Mouse (Mus musculus): ENCODE measurements at regions not wholly inside any gene's neighbourhood (a gene's known extent, or its start where the extent isn't known, plus 50 kb on each side); places are given as distances from the start of the nearest gene placed in this dataset.

DNA sequence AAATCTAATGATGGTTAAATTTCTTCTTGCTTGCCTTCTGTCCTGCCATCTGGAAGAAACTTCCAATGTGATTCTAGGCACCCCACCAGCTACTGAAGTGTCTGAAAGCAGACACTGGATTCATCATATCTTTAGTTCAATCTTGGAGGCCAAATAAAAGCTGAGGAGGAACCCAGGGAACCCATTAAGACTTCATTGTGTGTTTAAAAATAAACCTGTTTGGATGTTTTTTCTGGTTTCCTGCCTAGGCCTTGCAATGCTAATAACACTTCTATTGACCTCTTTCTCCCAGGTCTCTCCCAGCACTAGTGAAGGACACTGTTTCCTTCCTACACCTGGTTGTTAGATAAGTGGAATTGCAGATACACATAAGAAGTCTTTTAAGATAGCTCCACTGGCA is 545.6 kb downstream of the Col12a1 start:
- no peaks in the 10 kb centered on the region for H3K9me3 ChIP-seq
- no peak overlapping the region for H3K4me2 ChIP-seq (replicated peaks)
- H3K36me3 ChIP-seq: no peaks in the 10 kb centered on the region
- no peak overlapping the region for H3K4me3 ChIP-seq (replicated peaks)
- ATAC-seq: no peak
- no peaks in the 10 kb centered on the region for H3K4me1 ChIP-seq (replicated peaks)
- H3K9ac ChIP-seq (replicated peaks): no peak overlapping the region
- no peak overlapping the region for H3K27ac ChIP-seq
- H3K27me3 ChIP-seq: no peaks in the 10 kb centered on the region

DNA sequence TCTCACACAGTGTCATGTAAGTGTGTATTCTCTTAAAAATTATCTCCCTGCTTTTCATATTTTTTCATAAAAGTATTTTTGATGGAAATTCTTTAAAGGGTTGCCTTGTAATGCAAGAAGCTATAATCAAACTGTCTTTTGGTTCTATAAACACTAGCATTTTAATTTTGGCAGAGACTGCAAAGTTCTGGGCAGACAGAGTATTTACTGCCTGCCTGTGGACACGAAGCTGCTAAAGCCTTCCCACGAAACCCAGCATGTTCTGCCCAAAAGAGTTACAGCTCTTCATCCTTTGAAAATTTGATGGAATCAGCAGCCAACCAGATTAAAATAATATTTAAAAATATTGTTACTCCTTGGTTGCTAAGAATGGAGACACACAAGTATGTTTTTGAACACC is 538.7 kb downstream of the Col12a1 start:
- no peak for ATAC-seq
- H3K9ac ChIP-seq (replicated peaks): no peak overlapping the region
- no peak overlapping the region for H3K27ac ChIP-seq
- H3K4me2 ChIP-seq (replicated peaks): no peak overlapping the region
- no peak overlapping the region for H3K4me3 ChIP-seq (replicated peaks)
- H3K36me3 ChIP-seq: no peaks in the 10 kb centered on the region
- H3K27me3 ChIP-seq: no peaks in the 10 kb centered on the region
- H3K9me3 ChIP-seq: no peaks in the 10 kb centered on the region
- H3K4me1 ChIP-seq (replicated peaks): no peaks in the 10 kb centered on the region
- 84% methylated on average over 2 of the region's 2 CpGs for WGBS

DNA sequence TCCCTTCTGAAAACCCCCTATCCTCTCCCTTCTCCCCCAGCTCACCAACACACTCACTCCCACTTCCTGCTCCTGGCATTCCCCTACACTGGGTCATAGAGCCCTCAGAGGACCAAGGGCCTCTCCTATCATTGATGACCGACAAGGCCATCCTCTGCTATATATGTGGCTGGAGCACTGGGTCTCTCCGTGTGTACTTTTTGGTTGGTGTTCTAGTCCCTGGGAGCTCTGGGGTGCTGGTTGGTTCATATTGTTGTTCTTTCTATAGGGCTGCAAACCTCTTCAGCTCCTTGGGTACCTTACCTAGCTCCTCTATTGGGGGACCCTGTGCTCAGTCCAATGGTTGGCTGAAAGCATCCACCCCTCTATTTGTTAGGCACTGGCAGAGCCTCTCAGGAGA is 523.2 kb downstream of the Col12a1 start:
- Histone ChIP-seq H3K9ac (replicated peaks) (no peak overlapping the region), H3K36me3 (no peaks in the 10 kb centered on the region), H3K4me1 (replicated peaks) (no peaks in the 10 kb centered on the region), H3K9me3 (peaks cover 3% of the 10 kb centered on the region; the same call in 1 of the 2 replicates), H3K4me3 (replicated peaks) (no peak overlapping the region), H3K27me3 (no peaks in the 10 kb centered on the region), H3K27ac (no peak overlapping the region), H3K4me2 (replicated peaks) (no peak overlapping the region)
- no peak for ATAC-seq
- 100% methylated on average over 2 of the region's 2 CpGs for WGBS

DNA sequence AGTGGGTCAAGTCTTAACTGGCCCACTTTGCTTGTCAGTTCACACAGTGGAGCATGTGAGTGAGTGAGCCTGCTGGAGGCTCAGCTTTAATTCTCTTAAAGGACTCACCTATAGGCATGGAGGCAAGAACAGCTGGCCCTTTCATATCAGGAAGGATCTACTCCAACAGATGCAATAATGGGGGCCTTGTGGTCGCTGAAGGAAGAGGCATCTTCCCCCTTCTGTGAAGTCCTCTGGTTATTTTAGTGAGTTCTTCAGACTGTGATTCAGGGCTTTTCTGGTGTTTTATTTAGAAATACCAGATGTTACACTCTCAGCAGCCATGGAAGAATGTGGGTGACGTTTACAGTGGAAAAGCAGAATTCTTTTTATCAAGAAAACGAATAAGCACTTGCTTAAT is 516.9 kb downstream of the Col12a1 start:
- WGBS: 79% methylated on average over 3 of the region's 3 CpGs
- H3K36me3 ChIP-seq: no peaks in the 10 kb centered on the region

DNA sequence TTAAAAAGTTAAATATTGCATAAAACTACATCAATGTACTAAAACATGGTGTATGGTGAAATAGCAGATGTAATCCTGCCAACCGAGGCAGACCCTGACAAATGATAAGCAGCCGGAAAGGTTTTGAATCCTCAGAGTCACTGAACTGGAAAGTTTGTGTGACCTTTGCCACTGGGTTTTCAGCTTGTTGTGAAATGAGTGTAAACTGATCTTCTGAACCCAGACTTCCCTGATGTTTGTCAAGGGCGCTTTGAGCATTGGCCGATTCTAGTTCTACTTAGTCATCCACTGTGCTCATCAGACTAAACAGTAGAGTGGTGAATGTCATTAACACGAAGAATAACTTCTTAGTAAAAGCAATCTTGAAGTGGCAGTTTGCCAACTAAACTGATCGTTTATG is 505.3 kb downstream of the Col12a1 start:
- Histone ChIP-seq H3K9ac (replicated peaks) (no peak overlapping the region), H3K27ac (no peak overlapping the region), H3K4me1 (replicated peaks) (no peaks in the 10 kb centered on the region), H3K27me3 (no peaks in the 10 kb centered on the region), H3K36me3 (no peaks in the 10 kb centered on the region), H3K9me3 (no peaks in the 10 kb centered on the region), H3K4me2 (replicated peaks) (no peak overlapping the region), H3K4me3 (replicated peaks) (no peak overlapping the region)
- WGBS: 52% methylated on average over 6 of the region's 6 CpGs
- no peak for ATAC-seq

More for the DNA sequence above, 516.9 kb downstream of the Col12a1 start:
- no peak overlapping the region for H3K9ac ChIP-seq (replicated peaks)
- H3K27me3 ChIP-seq: no peaks in the 10 kb centered on the region
- H3K4me2 ChIP-seq (replicated peaks): no peak overlapping the region
- H3K4me3 ChIP-seq (replicated peaks): no peak overlapping the region
- no peaks in the 10 kb centered on the region for H3K9me3 ChIP-seq
- H3K4me1 ChIP-seq (replicated peaks): no peaks in the 10 kb centered on the region
- no peak for ATAC-seq
- H3K27ac ChIP-seq: no peak overlapping the region

DNA sequence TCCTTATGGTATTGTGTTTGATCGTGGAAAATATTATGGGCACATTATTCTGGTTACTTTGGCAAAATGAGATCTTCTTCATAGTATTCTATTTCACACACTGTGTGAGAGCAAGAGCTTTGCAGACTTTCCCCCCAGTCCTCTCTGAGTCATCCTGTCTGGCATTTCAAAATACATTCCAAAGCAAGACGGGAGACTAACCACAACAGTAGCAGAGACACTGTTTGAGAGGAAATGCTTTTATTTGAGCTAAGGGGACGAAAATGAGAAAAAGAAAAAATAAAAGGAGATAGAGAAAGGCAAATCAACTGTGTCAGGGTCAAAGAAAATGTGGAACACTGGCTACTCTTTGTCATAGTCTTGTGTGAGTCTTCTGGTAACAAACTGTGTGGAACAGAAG is 502.6 kb downstream of the Col12a1 start:
- no peak for ATAC-seq
- no peak overlapping the region for H3K4me3 ChIP-seq (replicated peaks)
- H3K27ac ChIP-seq: no peak overlapping the region
- H3K36me3 ChIP-seq: no peaks in the 10 kb centered on the region
- no peaks in the 10 kb centered on the region for H3K27me3 ChIP-seq
- WGBS: 70% methylated on average over 3 of the region's 3 CpGs
- no peak overlapping the region for H3K4me2 ChIP-seq (replicated peaks)
- H3K4me1 ChIP-seq (replicated peaks): no peaks in the 10 kb centered on the region
- no peak overlapping the region for H3K9ac ChIP-seq (replicated peaks)
- H3K9me3 ChIP-seq: no peaks in the 10 kb centered on the region

DNA sequence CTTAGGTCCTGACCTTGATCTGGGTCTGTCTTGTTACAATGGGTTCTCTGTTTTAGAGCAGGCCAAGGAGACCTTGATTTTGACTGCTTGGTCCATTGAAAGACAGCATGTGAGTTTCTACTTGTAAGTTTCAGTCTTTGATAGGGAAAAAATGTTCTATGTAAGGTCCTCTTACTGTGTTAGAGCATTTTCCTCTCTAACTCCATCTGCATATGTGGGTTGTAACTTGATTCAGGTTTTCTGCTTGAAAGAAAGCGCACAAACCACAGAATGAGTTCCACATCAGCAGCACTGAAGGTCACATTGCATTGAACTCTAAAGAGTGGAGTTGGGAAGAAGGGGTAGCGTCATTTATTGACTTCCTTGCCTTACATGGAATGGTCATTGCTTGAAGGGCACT is 502.2 kb downstream of the Col12a1 start:
- no peak for ATAC-seq
- no peak overlapping the region for H3K4me2 ChIP-seq (replicated peaks)
- H3K9ac ChIP-seq (replicated peaks): no peak overlapping the region
- H3K4me1 ChIP-seq (replicated peaks): no peaks in the 10 kb centered on the region
- no peaks in the 10 kb centered on the region for H3K9me3 ChIP-seq
- H3K36me3 ChIP-seq: no peaks in the 10 kb centered on the region
- no peak overlapping the region for H3K27ac ChIP-seq
- H3K4me3 ChIP-seq (replicated peaks): no peak overlapping the region
- WGBS: 82% methylated on average over 2 of the region's 2 CpGs
- H3K27me3 ChIP-seq: no peaks in the 10 kb centered on the region

DNA sequence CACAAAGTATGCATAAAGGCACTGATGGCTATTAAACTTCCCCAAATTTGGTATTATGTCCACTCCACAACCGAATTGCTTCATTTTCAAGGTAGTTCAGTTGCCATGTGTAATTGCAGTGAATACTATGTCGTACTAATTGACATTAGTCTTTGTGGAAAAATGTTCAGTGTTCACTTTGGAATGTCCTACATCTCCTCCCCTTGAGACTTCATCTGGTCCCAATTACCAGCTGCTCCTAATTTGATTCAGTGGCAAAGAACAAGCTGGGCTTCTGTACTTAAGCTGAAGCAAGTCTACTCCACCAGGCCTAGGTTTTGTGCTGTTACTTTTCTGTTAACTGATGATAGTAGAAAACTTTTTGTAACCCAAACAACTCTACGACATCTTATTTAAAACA is 485.6 kb downstream of the Col12a1 start:
- Histone ChIP-seq H3K27ac (no peak overlapping the region), H3K27me3 (no peaks in the 10 kb centered on the region), H3K4me1 (replicated peaks) (no peaks in the 10 kb centered on the region), H3K9me3 (no peaks in the 10 kb centered on the region), H3K4me2 (replicated peaks) (no peak overlapping the region), H3K36me3 (no peaks in the 10 kb centered on the region), H3K9ac (replicated peaks) (no peak overlapping the region), H3K4me3 (replicated peaks) (no peak overlapping the region)
- ATAC-seq: no peak
- 82% methylated on average over 3 of the region's 3 CpGs for WGBS

DNA sequence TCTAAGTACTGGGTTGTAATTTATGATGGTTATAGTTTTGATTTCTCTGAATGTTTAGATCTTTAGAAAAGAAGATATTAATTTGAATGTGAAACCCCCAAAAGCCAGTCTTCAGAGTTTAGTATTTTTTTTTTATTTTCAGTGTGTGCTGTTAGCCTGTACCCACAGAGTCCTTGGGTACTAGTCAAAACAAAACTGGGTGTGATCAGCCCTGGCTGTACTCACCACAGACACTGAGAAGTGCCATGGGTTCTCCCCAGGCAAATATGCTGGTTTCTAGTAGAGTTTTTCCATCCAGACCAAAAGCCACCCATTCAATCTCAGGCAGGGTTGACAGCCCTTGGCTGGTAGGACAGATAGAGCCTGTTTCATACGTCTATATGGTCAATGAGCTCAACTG is 484.9 kb downstream of the Col12a1 start:
- Histone ChIP-seq H3K9me3 (no peaks in the 10 kb centered on the region), H3K27me3 (no peaks in the 10 kb centered on the region), H3K27ac (no peak overlapping the region), H3K4me3 (replicated peaks) (no peak overlapping the region), H3K4me1 (replicated peaks) (no peaks in the 10 kb centered on the region), H3K9ac (replicated peaks) (no peak overlapping the region), H3K4me2 (replicated peaks) (no peak overlapping the region), H3K36me3 (no peaks in the 10 kb centered on the region)
- no peak for ATAC-seq
- 85% methylated on average over 1 of the region's 1 CpGs for WGBS

DNA sequence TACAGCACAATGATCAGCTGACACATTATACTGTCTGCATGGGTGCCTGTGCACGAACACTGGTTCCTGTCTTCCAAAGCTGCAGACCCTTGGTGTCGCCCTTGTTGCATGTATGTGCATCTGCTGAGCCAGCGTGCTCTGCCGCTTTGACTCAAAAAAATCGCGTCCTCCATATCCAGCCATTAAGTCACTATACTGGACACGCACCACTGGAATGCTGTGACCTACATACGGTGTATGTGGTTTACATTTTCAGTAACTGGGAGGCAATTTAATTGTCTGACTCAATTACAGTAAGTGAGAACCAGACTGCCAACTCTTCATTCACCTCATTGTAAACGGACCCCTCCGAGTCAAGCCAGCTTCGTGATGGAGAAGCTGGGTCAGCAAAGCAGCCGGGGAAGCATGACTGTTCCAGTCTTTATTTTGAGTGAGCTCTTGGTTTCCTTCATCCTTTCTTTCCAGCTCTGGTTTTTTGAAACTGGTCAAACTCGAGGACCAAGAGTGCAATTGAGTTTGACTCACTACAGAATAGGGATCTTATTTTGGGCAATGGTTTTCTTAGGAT is 448.9 kb downstream of the Col12a1 start:
- ATAC-seq: no peak
- no peak overlapping the region for H3K4me3 ChIP-seq (replicated peaks)
- H3K4me2 ChIP-seq (replicated peaks): no peak overlapping the region
- H3K9ac ChIP-seq (replicated peaks): no peak overlapping the region
- H3K9me3 ChIP-seq: no peaks in the 10 kb centered on the region
- WGBS: 90% methylated on average over 13 of the region's 13 CpGs
- H3K4me1 ChIP-seq (replicated peaks): no peaks in the 10 kb centered on the region
- no peaks in the 10 kb centered on the region for H3K27me3 ChIP-seq
- H3K36me3 ChIP-seq: no peaks in the 10 kb centered on the region
- H3K27ac ChIP-seq: no peak overlapping the region

DNA sequence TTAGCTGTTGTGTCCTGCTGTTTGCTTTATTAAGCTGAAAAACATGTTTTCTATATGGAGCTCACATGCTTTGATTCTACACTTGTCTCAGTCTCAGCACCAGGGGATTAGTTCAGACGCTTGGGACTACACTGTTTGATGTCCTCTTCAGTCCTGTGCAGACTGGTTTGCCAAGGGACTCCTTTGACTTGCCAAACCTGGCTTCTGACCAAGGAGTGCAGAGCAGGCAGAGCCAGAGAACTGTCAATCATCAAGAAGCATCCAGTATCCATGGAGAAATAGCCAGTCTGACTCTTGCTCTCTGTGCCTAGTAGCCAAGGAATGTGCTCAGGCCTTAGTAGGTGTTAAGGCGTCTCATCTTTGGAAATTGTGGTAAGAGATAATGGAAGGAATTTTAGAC is 448.4 kb downstream of the Col12a1 start:
- Histone ChIP-seq H3K27me3 (no peaks in the 10 kb centered on the region), H3K4me3 (replicated peaks) (no peak overlapping the region), H3K4me1 (replicated peaks) (no peaks in the 10 kb centered on the region), H3K9ac (replicated peaks) (no peak overlapping the region), H3K36me3 (no peaks in the 10 kb centered on the region), H3K4me2 (replicated peaks) (no peak overlapping the region), H3K9me3 (no peaks in the 10 kb centered on the region), H3K27ac (no peak overlapping the region)
- peak; percentile 88 for ATAC-seq
- WGBS: 73% methylated on average over 2 of the region's 2 CpGs

DNA sequence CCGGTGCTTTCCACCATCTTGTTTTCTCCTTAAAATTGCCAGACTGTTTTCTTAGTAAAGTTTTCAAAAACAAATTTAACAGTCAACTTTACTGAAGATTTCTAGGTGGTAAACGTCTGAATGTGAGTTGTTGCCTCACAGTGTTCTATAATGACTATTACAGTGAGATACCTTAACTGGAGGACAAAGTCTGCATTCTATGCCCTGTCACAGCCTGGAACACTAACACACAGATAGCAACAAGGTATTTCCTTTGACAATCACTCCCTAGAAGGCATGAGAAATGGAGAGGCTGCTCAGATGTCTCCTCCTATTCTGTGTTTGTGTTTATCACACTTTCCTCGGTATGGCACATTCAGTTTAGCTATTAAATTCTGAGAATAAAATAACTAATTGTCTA is 430.8 kb downstream of the Col12a1 start:
- H3K27ac ChIP-seq: no peak overlapping the region
- no peak overlapping the region for H3K4me3 ChIP-seq (replicated peaks)
- H3K27me3 ChIP-seq: no peaks in the 10 kb centered on the region
- no peaks in the 10 kb centered on the region for H3K4me1 ChIP-seq (replicated peaks)
- no peak overlapping the region for H3K4me2 ChIP-seq (replicated peaks)
- 90% methylated on average over 3 of the region's 3 CpGs for WGBS
- no peaks in the 10 kb centered on the region for H3K36me3 ChIP-seq
- no peaks in the 10 kb centered on the region for H3K9me3 ChIP-seq
- H3K9ac ChIP-seq (replicated peaks): no peak overlapping the region
- no peak for ATAC-seq

DNA sequence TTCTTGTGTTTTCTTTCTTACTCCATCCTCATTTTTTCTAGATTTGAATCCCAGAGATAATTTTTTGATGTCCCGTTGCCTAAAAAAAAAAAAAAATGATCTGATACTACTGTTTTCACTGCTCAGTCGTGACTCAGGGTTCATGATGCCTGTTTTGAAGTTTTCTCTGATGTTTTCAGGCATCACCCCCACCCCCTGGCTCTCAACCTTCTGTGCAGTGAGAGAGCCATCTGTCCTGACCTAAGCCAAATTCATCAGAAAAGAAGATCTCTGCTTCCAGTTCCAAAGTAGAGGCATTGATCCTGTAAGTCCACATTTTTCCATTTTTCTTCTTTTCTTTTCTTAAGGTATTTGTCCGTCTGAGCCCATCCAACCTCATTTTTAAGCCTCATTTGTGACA is 423.3 kb downstream of the Col12a1 start:
- H3K9ac ChIP-seq (replicated peaks): no peak overlapping the region
- H3K27ac ChIP-seq: no peak overlapping the region
- no peak overlapping the region for H3K4me3 ChIP-seq (replicated peaks)
- H3K9me3 ChIP-seq: no peaks in the 10 kb centered on the region
- H3K4me2 ChIP-seq (replicated peaks): no peak overlapping the region
- no peaks in the 10 kb centered on the region for H3K4me1 ChIP-seq (replicated peaks)
- 82% methylated on average over 3 of the region's 3 CpGs for WGBS
- H3K27me3 ChIP-seq: no peaks in the 10 kb centered on the region
- no peaks in the 10 kb centered on the region for H3K36me3 ChIP-seq
- no peak for ATAC-seq

All from midbrain, embryonic 13.5 days (tissue).